Mouse (Mus musculus): Measurements from ENCODE around the gene Fam98c.

- TF ChIP-seq CTCF (IDR thresholded peaks at IDR 0.05; ENCODE audit: borderline replicate concordance, insufficient read depth, low read depth, low read length) = no peak
- no peak for TF ChIP-seq POLR2A (IDR thresholded peaks at IDR 0.05; ENCODE audit: borderline replicate concordance, insufficient read depth, low read length)
Observed at GRCm38 (mm10) chr7:29134693-29135386, 21.2 kb downstream of the Fam98c start, which contains the start of gene Rasgrp4.

All from cerebellum, adult 2 months (tissue).